Mouse (Mus musculus): ENCODE data around the gene Gm10644. TPM values are rescaled to one million over a fixed set of nuclear protein-coding genes. Genes with fewer than 3 reads are reported as not detected.

The Gm10644 gene
- polyA plus RNA-seq, 1 experiment from 2014 or later, result 1.0 TPM

GRCm38 (mm10) chr8:83954749-83955105 lies 278 bp downstream of the Gm10644 start:
- peak overlapping the region; percentile 76 for H3K27ac ChIP-seq (replicated peaks)
- WGBS, result 2% methylated on average over 14 of the region's 14 CpGs
- no peaks in the 10 kb centered on the region for H3K27me3 ChIP-seq (replicated peaks; ENCODE audit: low read depth, poor library complexity, severe bottlenecking)
- DNase-seq (ENCODE audit: low spot score), result no peak
- peaks cover 23% of the 10 kb centered on the region for H3K4me1 ChIP-seq
- H3K36me3 ChIP-seq (replicated peaks), result peaks cover 13% of the 10 kb centered on the region
- no peaks in the 10 kb centered on the region for H3K9me3 ChIP-seq
- H3K4me3 ChIP-seq, result peak overlapping the region; percentile 86

GRCm38 (mm10) chr8:83945540-83945939 lies 9.5 kb downstream of the Gm10644 start:
- Histone ChIP-seq H3K9me3 (no peaks in the 10 kb centered on the region), H3K4me3 (no peak overlapping the region)

GRCm38 (mm10) chr8:83942446-83942845 lies 12.6 kb downstream of the Gm10644 start:
- 86% methylated on average over 1 of the region's 1 CpGs for WGBS
- Histone ChIP-seq H3K9me3 (no peaks in the 10 kb centered on the region), H3K4me3 (no peak overlapping the region), H3K27me3 (replicated peaks; ENCODE audit: low read depth, poor library complexity, severe bottlenecking) (no peaks in the 10 kb centered on the region), H3K4me1 (no peaks in the 10 kb centered on the region), H3K36me3 (replicated peaks) (peaks cover 30% of the 10 kb centered on the region), H3K27ac (replicated peaks) (no peak overlapping the region)
- DNase-seq (ENCODE audit: low spot score), result no peak

More at GRCm38 (mm10) chr8:83945540-83945939, 9.5 kb downstream of the Gm10644 start:
- Histone ChIP-seq H3K4me1 (no peaks in the 10 kb centered on the region), H3K36me3 (replicated peaks) (no peaks in the 10 kb centered on the region), H3K27ac (replicated peaks) (no peak overlapping the region), H3K27me3 (replicated peaks; ENCODE audit: low read depth, poor library complexity, severe bottlenecking) (no peaks in the 10 kb centered on the region)
- DNase-seq (ENCODE audit: low spot score), result no peak
- 68% methylated on average over 3 of the region's 3 CpGs for WGBS

- no peaks in the 10 kb centered on the region for H3K27me3 ChIP-seq (replicated peaks; ENCODE audit: low read depth, poor library complexity, severe bottlenecking)
- H3K36me3 ChIP-seq (replicated peaks), result peaks cover 43% of the 10 kb centered on the region
- H3K4me3 ChIP-seq, result no peak overlapping the region
- H3K4me1 ChIP-seq, result no peaks in the 10 kb centered on the region
- no peak overlapping the region for H3K27ac ChIP-seq (replicated peaks)
- 72% methylated on average over 6 of the region's 6 CpGs for WGBS
- DNase-seq (ENCODE audit: low spot score), result peak; percentile 7
- no peaks in the 10 kb centered on the region for H3K9me3 ChIP-seq
Observed at GRCm38 (mm10) chr8:83941066-83941677, 13.8 kb downstream of the Gm10644 start.

- no peak overlapping the region for H3K27ac ChIP-seq (replicated peaks)
- no peaks in the 10 kb centered on the region for H3K27me3 ChIP-seq (replicated peaks; ENCODE audit: low read depth, poor library complexity, severe bottlenecking)
- 93% methylated on average over 15 of the region's 15 CpGs for WGBS
- H3K4me3 ChIP-seq, result no peak overlapping the region
- H3K9me3 ChIP-seq, result no peaks in the 10 kb centered on the region
- peaks cover 71% of the 10 kb centered on the region for H3K36me3 ChIP-seq (replicated peaks)
- DNase-seq (ENCODE audit: low spot score), result no peak
- no peaks in the 10 kb centered on the region for H3K4me1 ChIP-seq
Observed at GRCm38 (mm10) chr8:83938330-83938729, 16.7 kb downstream of the Gm10644 start.

- DNase-seq (ENCODE audit: low spot score), result peak; percentile 6
- H3K4me1 ChIP-seq, result no peaks in the 10 kb centered on the region
- no peak overlapping the region for H3K4me3 ChIP-seq
- H3K36me3 ChIP-seq (replicated peaks), result peaks cover 78% of the 10 kb centered on the region
- no peaks in the 10 kb centered on the region for H3K9me3 ChIP-seq
- H3K27ac ChIP-seq (replicated peaks), result no peak overlapping the region
- 92% methylated on average over 7 of the region's 7 CpGs for WGBS
- H3K27me3 ChIP-seq (replicated peaks; ENCODE audit: low read depth, poor library complexity, severe bottlenecking), result no peaks in the 10 kb centered on the region
Observed at GRCm38 (mm10) chr8:83937645-83938044, 17.4 kb downstream of the Gm10644 start.

- Histone ChIP-seq H3K27ac (replicated peaks) (no peak overlapping the region), H3K27me3 (replicated peaks; ENCODE audit: low read depth, poor library complexity, severe bottlenecking) (no peaks in the 10 kb centered on the region), H3K9me3 (no peaks in the 10 kb centered on the region), H3K4me1 (no peaks in the 10 kb centered on the region), H3K36me3 (replicated peaks) (peaks cover 100% of the 10 kb centered on the region), H3K4me3 (no peak overlapping the region)
- 91% methylated on average over 8 of the region's 8 CpGs for WGBS
- DNase-seq (ENCODE audit: low spot score), result no peak
Observed at GRCm38 (mm10) chr8:83935435-83935834, 19.6 kb downstream of the Gm10644 start.

- no peak for DNase-seq (ENCODE audit: low spot score)
- no peaks in the 10 kb centered on the region for H3K4me1 ChIP-seq
- H3K36me3 ChIP-seq (replicated peaks), result peaks cover 100% of the 10 kb centered on the region
- no peak overlapping the region for H3K4me3 ChIP-seq
- H3K27ac ChIP-seq (replicated peaks), result no peak overlapping the region
- no peaks in the 10 kb centered on the region for H3K9me3 ChIP-seq
- 76% methylated on average over 2 of the region's 2 CpGs for WGBS
- H3K27me3 ChIP-seq (replicated peaks; ENCODE audit: low read depth, poor library complexity, severe bottlenecking), result no peaks in the 10 kb centered on the region
Observed at GRCm38 (mm10) chr8:83934994-83935393, 20.0 kb downstream of the Gm10644 start.

- 87% methylated on average over 5 of the region's 5 CpGs for WGBS
- peaks cover 100% of the 10 kb centered on the region for H3K36me3 ChIP-seq (replicated peaks)
Observed at GRCm38 (mm10) chr8:83934222-83934621, 20.8 kb downstream of the Gm10644 start.

GRCm38 (mm10) chr8:83926266-83926665 lies 28.7 kb downstream of the Gm10644 start:
- Histone ChIP-seq H3K27me3 (replicated peaks; ENCODE audit: low read depth, poor library complexity, severe bottlenecking) (no peaks in the 10 kb centered on the region), H3K36me3 (replicated peaks) (peaks cover 95% of the 10 kb centered on the region)
- WGBS, result 70% methylated on average over 7 of the region's 7 CpGs

More at GRCm38 (mm10) chr8:83934222-83934621, 20.8 kb downstream of the Gm10644 start:
- Histone ChIP-seq H3K4me3 (no peak overlapping the region), H3K27ac (replicated peaks) (no peak overlapping the region), H3K27me3 (replicated peaks; ENCODE audit: low read depth, poor library complexity, severe bottlenecking) (no peaks in the 10 kb centered on the region), H3K9me3 (no peaks in the 10 kb centered on the region), H3K4me1 (no peaks in the 10 kb centered on the region)
- DNase-seq (ENCODE audit: low spot score), result no peak

GRCm38 (mm10) chr8:83924585-83924984 lies 30.4 kb downstream of the Gm10644 start:
- Histone ChIP-seq H3K27me3 (replicated peaks; ENCODE audit: low read depth, poor library complexity, severe bottlenecking) (no peaks in the 10 kb centered on the region), H3K4me1 (no peaks in the 10 kb centered on the region), H3K27ac (replicated peaks) (no peak overlapping the region), H3K36me3 (replicated peaks) (peaks cover 95% of the 10 kb centered on the region), H3K9me3 (no peaks in the 10 kb centered on the region), H3K4me3 (no peak overlapping the region)
- DNase-seq (ENCODE audit: low spot score), result no peak
- WGBS, result 86% methylated on average over 5 of the region's 5 CpGs

More at GRCm38 (mm10) chr8:83926266-83926665, 28.7 kb downstream of the Gm10644 start:
- Histone ChIP-seq H3K27ac (replicated peaks) (no peak overlapping the region), H3K4me1 (no peaks in the 10 kb centered on the region), H3K4me3 (no peak overlapping the region), H3K9me3 (no peaks in the 10 kb centered on the region)
- DNase-seq (ENCODE audit: low spot score), result no peak

- H3K36me3 ChIP-seq (replicated peaks), result peaks cover 91% of the 10 kb centered on the region
- no peaks in the 10 kb centered on the region for H3K4me1 ChIP-seq
- H3K27me3 ChIP-seq (replicated peaks; ENCODE audit: low read depth, poor library complexity, severe bottlenecking), result no peaks in the 10 kb centered on the region
- DNase-seq (ENCODE audit: low spot score), result no peak
- no peak overlapping the region for H3K4me3 ChIP-seq
- no peaks in the 10 kb centered on the region for H3K9me3 ChIP-seq
- WGBS, result 89% methylated on average over 8 of the region's 8 CpGs
- no peak overlapping the region for H3K27ac ChIP-seq (replicated peaks)
Observed at GRCm38 (mm10) chr8:83922727-83923126, 32.3 kb downstream of the Gm10644 start.

- no peak overlapping the region for H3K27ac ChIP-seq (replicated peaks)
- peak; percentile 79 for DNase-seq (ENCODE audit: low spot score)
- H3K27me3 ChIP-seq (replicated peaks; ENCODE audit: low read depth, poor library complexity, severe bottlenecking), result no peaks in the 10 kb centered on the region
- H3K4me3 ChIP-seq, result no peak overlapping the region
- H3K9me3 ChIP-seq, result no peaks in the 10 kb centered on the region
- H3K36me3 ChIP-seq (replicated peaks), result peaks cover 87% of the 10 kb centered on the region
- WGBS, result 75% methylated on average over 3 of the region's 3 CpGs
- no peaks in the 10 kb centered on the region for H3K4me1 ChIP-seq
Observed at GRCm38 (mm10) chr8:83921558-83921957, 33.4 kb downstream of the Gm10644 start.
